Comparison of ENCODE assay signal across 8 mouse cellular contexts in genomic region chr13:35782949-35783348, GRCm38 (mm10).
DNase-seq lines count a peak whose midpoint lies in the region; ATAC-seq and TF ChIP-seq lines count a peak whose summit lies in the region.

No protein-coding gene starts in this region.

- DNase-seq in heart, adult 2 months = peak; percentile 35 to 46
- no peak for DNase-seq in heart, postnatal 25 days (ENCODE audit: low spot score)
- peak; percentile 70 for DNase-seq in adrenal gland, postnatal 14 days
- peak; percentile 19 for DNase-seq in embryonic facial prominence, embryonic 10.5 days (ENCODE audit: low spot score)
- DNase-seq in heart, postnatal 10 days = peak; percentile 68 to 81
- peak; percentile 16 for DNase-seq in large intestine, adult 2 months (ENCODE audit: low read depth, low spot score)
- DNase-seq in spleen, adult 2 months (ENCODE audit: low read depth in 1 of 2, low spot score in 2 of 2) = peak; percentile 31 to 53

- H3K79me2 ChIP-seq in heart, adult 2 months (replicated peaks; ENCODE audit: control insufficient read depth, insufficient read depth, low read length) = no peaks in the 10 kb centered on the region; the same call in 1 of the 2 replicates

- no peak overlapping the region for H3K4me3 ChIP-seq in heart, adult 2 months
- no peak overlapping the region for H3K4me3 ChIP-seq in embryonic facial prominence, embryonic 10.5 days
- H3K4me3 ChIP-seq in lung, embryonic 16.5 days (ENCODE audit: low read length) = no peak overlapping the region
- H3K4me3 ChIP-seq in spleen, adult 2 months (ENCODE audit: extremely low read depth, insufficient read depth, insufficient read length) = peak overlapping the region; percentile 31; the same call in 1 of the 2 replicates

- H3K27me3 ChIP-seq in heart, adult 2 months (ENCODE audit: control insufficient read depth, insufficient read depth, low read length) = no peaks in the 10 kb centered on the region
- H3K27me3 ChIP-seq in embryonic facial prominence, embryonic 10.5 days (replicated peaks; ENCODE audit: low read depth, poor library complexity, severe bottlenecking) = no peaks in the 10 kb centered on the region
- no peaks in the 10 kb centered on the region for H3K27me3 ChIP-seq in lung, embryonic 16.5 days (ENCODE audit: control insufficient read depth, insufficient read depth, low read depth, low read length)
- H3K27me3 ChIP-seq in spleen, adult 2 months (ENCODE audit: control insufficient read depth, insufficient read depth, low read length) = no peaks in the 10 kb centered on the region

- ATAC-seq in lung, embryonic 16.5 days (ENCODE audit: low read depth) = peak; percentile 67

- H3K4me1 ChIP-seq in heart, adult 2 months (ENCODE audit: control insufficient read depth, insufficient read depth, low read length) = peaks cover 4% of the 10 kb centered on the region
- no peaks in the 10 kb centered on the region for H3K4me1 ChIP-seq in embryonic facial prominence, embryonic 10.5 days
- peaks cover 7% of the 10 kb centered on the region for H3K4me1 ChIP-seq in lung, embryonic 16.5 days (replicated peaks; ENCODE audit: control insufficient read depth, insufficient read depth, low read length)
- peaks cover 7% of the 10 kb centered on the region for H3K4me1 ChIP-seq in spleen, adult 2 months (ENCODE audit: control insufficient read depth, insufficient read depth, insufficient read length)

- no peak for TF ChIP-seq EP300 in heart, adult 2 months (IDR thresholded peaks at IDR 0.05; ENCODE audit: insufficient read depth, low read depth, low read length)

- intact Hi-C loops in heart, adult 2 months (cut with DNase I) = loop anchor here (5.0 kb wide), 1 partner anchor 124 kb away; the partner anchor contains the start of gene Rpp40
- intact Hi-C loops in heart, postnatal 25 days (cut with DNase I) = no loop called here
- intact Hi-C loops in heart, postnatal 10 days (cut with DNase I) = no loop called here

- H3K4me2 ChIP-seq in lung, embryonic 16.5 days (ENCODE audit: low read depth, low read length) = no peak overlapping the region

- WGBS in heart, adult 2 months = 80% methylated on average over 2 of the region's 2 CpGs
- WGBS in embryonic facial prominence, embryonic 10.5 days = 82% methylated on average over 2 of the region's 2 CpGs
- WGBS in large intestine, adult 2 months = 82% methylated on average over 2 of the region's 2 CpGs
- 74% methylated on average over 2 of the region's 2 CpGs for WGBS in lung, embryonic 16.5 days
- WGBS in spleen, adult 2 months = 37% methylated on average over 2 of the region's 2 CpGs

- H3K27ac ChIP-seq in heart, adult 2 months = no peak overlapping the region
- no peak overlapping the region for H3K27ac ChIP-seq in embryonic facial prominence, embryonic 10.5 days (replicated peaks)
- H3K27ac ChIP-seq in lung, embryonic 16.5 days (ENCODE audit: low read length) = no peak overlapping the region
- peak overlapping the region; percentile 67 for H3K27ac ChIP-seq in spleen, adult 2 months (ENCODE audit: insufficient read depth, low read length)

- H3K36me3 ChIP-seq in heart, adult 2 months (ENCODE audit: control insufficient read depth, insufficient read depth, low read length) = no peaks in the 10 kb centered on the region
- H3K36me3 ChIP-seq in embryonic facial prominence, embryonic 10.5 days (replicated peaks) = no peaks in the 10 kb centered on the region
- no peaks in the 10 kb centered on the region for H3K36me3 ChIP-seq in lung, embryonic 16.5 days (ENCODE audit: control insufficient read depth, insufficient read depth, low read length)
- H3K36me3 ChIP-seq in spleen, adult 2 months (ENCODE audit: control insufficient read depth, insufficient read depth, low read length) = no peaks in the 10 kb centered on the region

- TF ChIP-seq CTCF in heart, adult 2 months (IDR thresholded peaks at IDR 0.05) = peak; percentile 86
- TF ChIP-seq CTCF in spleen, adult 2 months (IDR thresholded peaks at IDR 0.05; ENCODE audit: extremely low read depth, insufficient read depth, insufficient read length, insufficient replicate concordance) = peak; percentile 53; the same call in 1 of the 2 replicates

- H3K9me3 ChIP-seq in embryonic facial prominence, embryonic 10.5 days = no peaks in the 10 kb centered on the region
- H3K9me3 ChIP-seq in lung, embryonic 16.5 days (ENCODE audit: control insufficient read depth, low read length) = no peaks in the 10 kb centered on the region

- no peak overlapping the region for H3K9ac ChIP-seq in heart, adult 2 months (ENCODE audit: low read depth, low read length)
- H3K9ac ChIP-seq in lung, embryonic 16.5 days (ENCODE audit: low read length) = no peak overlapping the region

- no peak for TF ChIP-seq POLR2A in heart, adult 2 months (IDR thresholded peaks at IDR 0.05; ENCODE audit: insufficient read depth, low read depth, low read length)
- TF ChIP-seq POLR2A in spleen, adult 2 months (IDR thresholded peaks at IDR 0.05; ENCODE audit: low read depth, low read length) = no peak
